Mouse (Mus musculus): ENCODE results near the gene Eepd1.
A peak's percentile ranks its signal among the peaks of the same experiment; 100 is the strongest.
"Not testable (repeated sequence)": the region's sequence is repeated elsewhere in the genome, so short reads cannot be mapped to it uniquely, and the experiment has no call there.

Gene Eepd1

GRCm38 (mm10) chr9:25481344-25482095 lies at the start of gene Eepd1:
Eepd1 (plus strand) TSS chr9:25481547.
- DNase-seq (ENCODE audit: low spot score in 2 of 2): peak; percentile 78 to 94

GRCm38 (mm10) chr9:25438836-25439235 lies 42.5 kb upstream of the Eepd1 start:
- DNase-seq (ENCODE audit: low spot score in 2 of 2): no peak

GRCm38 (mm10) chr9:25440046-25440445 lies 41.3 kb upstream of the Eepd1 start:
- DNase-seq (ENCODE audit: low spot score in 2 of 2): not testable (repeated sequence)

- no peak for DNase-seq (ENCODE audit: low spot score in 2 of 2)
These were observed 39.3 kb upstream of the Eepd1 start for GRCm38 (mm10) chr9:25442041-25442440.

GRCm38 (mm10) chr9:25443029-25443428 lies 38.3 kb upstream of the Eepd1 start:
- no peak for DNase-seq (ENCODE audit: low spot score in 2 of 2)

GRCm38 (mm10) chr9:25443546-25443945 lies 37.8 kb upstream of the Eepd1 start:
- no peak for DNase-seq (ENCODE audit: low spot score in 2 of 2)

GRCm38 (mm10) chr9:25450394-25450793 lies 31.0 kb upstream of the Eepd1 start:
- DNase-seq (ENCODE audit: low spot score in 2 of 2): peak in 1 of 2 experiments; percentile 16

- no peak for DNase-seq (ENCODE audit: low spot score in 2 of 2)
These were observed 26.3 kb upstream of the Eepd1 start for GRCm38 (mm10) chr9:25455027-25455426.

GRCm38 (mm10) chr9:25460835-25461555 lies 20.4 kb upstream of the Eepd1 start:
- no peak for DNase-seq (ENCODE audit: low spot score in 2 of 2)

- no peak for DNase-seq (ENCODE audit: low spot score in 2 of 2)
These were observed 17.0 kb upstream of the Eepd1 start for GRCm38 (mm10) chr9:25464305-25464704.

- no peak for DNase-seq (ENCODE audit: low spot score in 2 of 2)
These were observed 1.8 kb upstream of the Eepd1 start for GRCm38 (mm10) chr9:25479392-25480020.

- DNase-seq (ENCODE audit: low spot score in 2 of 2): no peak
These were observed 671 bp upstream of the Eepd1 start for GRCm38 (mm10) chr9:25480676-25481075.

GRCm38 (mm10) chr9:25482322-25482998 lies 1.1 kb downstream of the Eepd1 start:
- DNase-seq (ENCODE audit: low spot score in 2 of 2): peak in 1 of 2 experiments; percentile 18

- DNase-seq (ENCODE audit: low spot score in 2 of 2): no peak
These were observed 1.6 kb downstream of the Eepd1 start for GRCm38 (mm10) chr9:25482999-25483347.

GRCm38 (mm10) chr9:25483931-25484618 lies 2.7 kb downstream of the Eepd1 start:
- DNase-seq (ENCODE audit: low spot score in 2 of 2): no peak

GRCm38 (mm10) chr9:25484619-25484986 lies 3.3 kb downstream of the Eepd1 start:
- no peak for DNase-seq (ENCODE audit: low spot score in 2 of 2)

- DNase-seq (ENCODE audit: low spot score in 2 of 2): no peak
These were observed 3.7 kb downstream of the Eepd1 start for GRCm38 (mm10) chr9:25485006-25485405.

- no peak for DNase-seq (ENCODE audit: low spot score in 2 of 2)
These were observed 4.1 kb downstream of the Eepd1 start for GRCm38 (mm10) chr9:25485406-25485805.

- no peak for DNase-seq (ENCODE audit: low spot score in 2 of 2)
These were observed 5.0 kb downstream of the Eepd1 start for GRCm38 (mm10) chr9:25486246-25486807.

- DNase-seq (ENCODE audit: low spot score in 2 of 2): no peak
These were observed 6.2 kb downstream of the Eepd1 start for GRCm38 (mm10) chr9:25487446-25488110.

- DNase-seq (ENCODE audit: low spot score in 2 of 2): no peak
These were observed 7.2 kb downstream of the Eepd1 start for GRCm38 (mm10) chr9:25488581-25488980.

Measured in spleen, postnatal 10 days (tissue).